Mouse (Mus musculus) limb, embryonic 11.5 days (tissue): Measurements from ENCODE around the gene Rgs5. TPM values are rescaled to one million over a fixed set of nuclear protein-coding genes. Genes with fewer than 3 reads are reported as not detected.

Experiments used
- ATAC-seq: fragments of 200-750 bp; cut with Nextera tagmentation; 2 replicates; pipeline ENCODE4 v1.8.0; 2017; ENCODE audit warnings: low read depth; ENCODE audit not compliant: insufficient number of reproducible peaks, low FRiP score, low TSS enrichment
- DNase-seq: peaks from one replicate; pipeline ENCODE4 v3.0.0-alpha.2; 2015; ENCODE audit warnings: low spot score
- H3K27ac ChIP-seq: fragments of 300-500 bp; sonication (generic); replicated peaks from 2 replicates; pipeline ENCODE4 v1.5.1; 2014; ENCODE audit warnings: low read depth, mild to moderate bottlenecking, low read length
- H3K27me3 ChIP-seq: fragments of 300-500 bp; sonication (generic); 2 replicates; pipeline ENCODE4 v1.6.1; 2014; ENCODE audit warnings: mild to moderate bottlenecking, low read length, mixed read lengths; ENCODE audit not compliant: control insufficient read depth, insufficient read depth
- H3K36me3 ChIP-seq: fragments of 300-500 bp; sonication (generic); 2 replicates; pipeline ENCODE4 v1.6.1; 2014; ENCODE audit warnings: mild to moderate bottlenecking, low read length, moderate library complexity, mixed read lengths; ENCODE audit not compliant: control insufficient read depth, insufficient read depth
- H3K4me1 ChIP-seq: fragments of 300-500 bp; sonication (generic); 2 replicates; pipeline ENCODE4 v1.6.1; 2014; ENCODE audit warnings: low read length, mixed read lengths; ENCODE audit not compliant: control insufficient read depth, insufficient read depth
- H3K4me2 ChIP-seq: fragments of 300-500 bp; sonication (generic); 2 replicates; pipeline ENCODE4 v1.6.1; 2014; ENCODE audit warnings: low read depth, mild to moderate bottlenecking, moderate library complexity; ENCODE audit not compliant: severe bottlenecking
- H3K4me3 ChIP-seq: fragments of 300-500 bp; sonication (generic); 2 replicates; pipeline ENCODE4 v1.5.1; 2014; ENCODE audit warnings: low read depth, low read length
- H3K9ac ChIP-seq: fragments of 300-500 bp; sonication (generic); 2 replicates; pipeline ENCODE4 v1.6.1; 2014; ENCODE audit warnings: mild to moderate bottlenecking, low read length
- H3K9me3 ChIP-seq: fragments of 300-500 bp; sonication (generic); 2 replicates; pipeline ENCODE4 v1.6.1; 2016; ENCODE audit warnings: low read length; ENCODE audit not compliant: control insufficient read depth
- WGBS: fragments of 180-500 bp; shearing (Covaris S2); extraction: QIAGEN DNeasy Blood & Tissue Kit; methylation state at CpG from one replicate; pipeline ENCODE4 v1.1.7; 2014; 5-methylcytosine and 5-hydroxymethylcytosine counted together
- polyA plus RNA-seq: library from polyadenylated mRNA; unstranded; fragments of >200 nt; fragmentation: Nextera tagmentation; extraction: Ambion mirVana; gene quantifications from 2 replicates; pipeline ENCODE4 v1.2.1, GENCODE M21; 2014

Gene Rgs5
- polyA plus RNA-seq, 1 experiment from 2014 or later, result 0.53 TPM

- no peaks in the 10 kb centered on the region for H3K4me1 ChIP-seq
Observed at GRCm38 (mm10) chr1:169671801-169672200, 16.5 kb downstream of the Rgs5 start.

GRCm38 (mm10) chr1:169672272-169672671, 17.0 kb downstream of the Rgs5 start:
- Histone ChIP-seq H3K4me1 (no peaks in the 10 kb centered on the region), H3K4me3 (no peak overlapping the region), H3K27ac (no peak overlapping the region), H3K9me3 (no peaks in the 10 kb centered on the region), H3K36me3 (no peaks in the 10 kb centered on the region), H3K4me2 (no peak overlapping the region), H3K27me3 (no peaks in the 10 kb centered on the region), H3K9ac (no peak overlapping the region)
- DNase-seq (no peak), ATAC-seq (no peak)
- WGBS, result 84% methylated on average over 4 of the region's 4 CpGs

More at GRCm38 (mm10) chr1:169671801-169672200, 16.5 kb downstream of the Rgs5 start:
- ATAC-seq, result no peak
- Histone ChIP-seq H3K9me3 (no peaks in the 10 kb centered on the region), H3K4me2 (no peak overlapping the region), H3K27me3 (no peaks in the 10 kb centered on the region), H3K27ac (no peak overlapping the region), H3K9ac (no peak overlapping the region), H3K4me3 (no peak overlapping the region), H3K36me3 (no peaks in the 10 kb centered on the region)
- 88% methylated on average over 2 of the region's 2 CpGs for WGBS
- DNase-seq, result no peak

DNA sequence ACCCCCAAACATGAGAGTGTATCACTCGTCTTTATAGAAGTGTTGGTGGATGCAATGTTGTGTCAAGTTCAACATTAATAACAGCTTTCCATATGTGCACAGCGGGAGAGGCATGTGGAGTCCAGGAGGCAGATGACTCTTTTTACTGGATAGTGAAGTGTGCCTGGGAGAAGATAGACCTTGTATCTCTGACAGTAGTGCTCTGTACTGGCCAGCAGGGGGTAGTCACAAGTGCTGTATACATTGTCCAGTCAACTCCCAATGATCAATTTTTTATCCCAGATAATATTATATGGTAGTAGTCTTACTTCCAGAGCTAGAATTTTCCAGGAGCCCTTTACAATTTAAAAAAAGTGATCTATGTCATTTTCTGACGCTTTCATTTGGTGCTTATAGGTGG, 18.8 kb downstream of the Rgs5 start:
- Histone ChIP-seq H3K27me3 (no peaks in the 10 kb centered on the region), H3K4me1 (no peaks in the 10 kb centered on the region), H3K9ac (no peak overlapping the region), H3K27ac (no peak overlapping the region), H3K9me3 (no peaks in the 10 kb centered on the region), H3K36me3 (no peaks in the 10 kb centered on the region), H3K4me3 (no peak overlapping the region), H3K4me2 (no peak overlapping the region)
- DNase-seq (no peak), ATAC-seq (no peak)
- WGBS, result 65% methylated on average over 3 of the region's 3 CpGs

DNA sequence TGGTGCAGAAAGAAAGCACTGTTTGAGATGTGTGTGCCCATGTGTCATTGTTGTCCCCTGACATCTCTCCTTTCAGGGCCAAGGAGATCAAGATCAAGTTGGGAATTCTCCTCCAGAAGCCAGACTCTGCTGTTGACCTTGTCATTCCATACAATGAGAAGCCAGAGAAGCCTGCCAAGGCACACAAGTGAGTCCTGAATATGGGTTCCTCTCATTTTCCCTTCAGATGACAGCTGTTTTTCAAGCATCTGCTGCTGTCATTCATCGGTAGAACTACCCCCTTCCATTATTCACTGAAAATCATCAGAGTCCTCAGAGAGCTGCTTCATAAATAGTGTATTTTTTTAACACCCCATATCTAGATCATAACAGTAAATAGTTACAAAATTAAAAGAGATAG, 21.4 kb downstream of the Rgs5 start:
- H3K27me3 ChIP-seq, result no peaks in the 10 kb centered on the region
- no peak overlapping the region for H3K4me2 ChIP-seq
- WGBS, result 96% methylated on average over 1 of the region's 1 CpGs
- no peaks in the 10 kb centered on the region for H3K36me3 ChIP-seq
- no peak overlapping the region for H3K4me3 ChIP-seq
- no peak overlapping the region for H3K9ac ChIP-seq
- no peaks in the 10 kb centered on the region for H3K4me1 ChIP-seq
- H3K27ac ChIP-seq, result no peak overlapping the region
- ATAC-seq (no peak), DNase-seq (no peak)
- H3K9me3 ChIP-seq, result no peaks in the 10 kb centered on the region

GRCm38 (mm10) chr1:169680455-169681208, 25.3 kb downstream of the Rgs5 start:
- H3K4me1 ChIP-seq, result no peaks in the 10 kb centered on the region
- ATAC-seq (no peak), DNase-seq (no peak)
- no peaks in the 10 kb centered on the region for H3K36me3 ChIP-seq
- H3K9ac ChIP-seq, result no peak overlapping the region
- H3K27me3 ChIP-seq, result no peaks in the 10 kb centered on the region
- no peak overlapping the region for H3K4me2 ChIP-seq
- 86% methylated on average over 9 of the region's 9 CpGs for WGBS
- H3K9me3 ChIP-seq, result no peaks in the 10 kb centered on the region
- H3K27ac ChIP-seq, result no peak overlapping the region
- no peak overlapping the region for H3K4me3 ChIP-seq

GRCm38 (mm10) chr1:169682775-169683497, 27.6 kb downstream of the Rgs5 start:
- Histone ChIP-seq H3K4me3 (no peak overlapping the region), H3K36me3 (no peaks in the 10 kb centered on the region), H3K4me1 (no peaks in the 10 kb centered on the region), H3K27me3 (no peaks in the 10 kb centered on the region), H3K9me3 (no peaks in the 10 kb centered on the region), H3K4me2 (no peak overlapping the region), H3K9ac (no peak overlapping the region), H3K27ac (no peak overlapping the region)
- no peak for DNase-seq
- 89% methylated on average over 7 of the region's 7 CpGs for WGBS
- no peak for ATAC-seq

- no peaks in the 10 kb centered on the region for H3K36me3 ChIP-seq
- no peaks in the 10 kb centered on the region for H3K9me3 ChIP-seq
- H3K27ac ChIP-seq, result no peak overlapping the region
- ATAC-seq (no peak), DNase-seq (no peak)
- H3K4me2 ChIP-seq, result no peak overlapping the region
- no peak overlapping the region for H3K4me3 ChIP-seq
- H3K27me3 ChIP-seq, result no peaks in the 10 kb centered on the region
- H3K9ac ChIP-seq, result no peak overlapping the region
- no peaks in the 10 kb centered on the region for H3K4me1 ChIP-seq
- 70% methylated on average over 5 of the region's 5 CpGs for WGBS
Observed at GRCm38 (mm10) chr1:169685257-169685656, 30.0 kb downstream of the Rgs5 start.

- Histone ChIP-seq H3K4me2 (no peak overlapping the region), H3K9ac (no peak overlapping the region), H3K27ac (no peak overlapping the region), H3K4me3 (no peak overlapping the region), H3K4me1 (no peaks in the 10 kb centered on the region), H3K9me3 (no peaks in the 10 kb centered on the region), H3K27me3 (no peaks in the 10 kb centered on the region), H3K36me3 (no peaks in the 10 kb centered on the region)
- DNase-seq (no peak), ATAC-seq (no peak)
- WGBS, result 92% methylated on average over 2 of the region's 2 CpGs
Observed at GRCm38 (mm10) chr1:169693040-169693439, 37.7 kb downstream of the Rgs5 start.
